Mouse (Mus musculus): ENCODE measurements around the gene Hivep2. TPM values are rescaled to one million over a fixed set of nuclear protein-coding genes. Genes with fewer than 3 reads are reported as not detected.

Gene Hivep2
- total and polyA plus RNA-seq, 2 experiments from 2014 or later: 10.8 to 37.5 TPM

GRCm38 (mm10) chr10:14060302-14060701 lies 94.4 kb downstream of the Hivep2 start:
- H3K27me3 ChIP-seq (ENCODE audit: insufficient read depth, low read length): no peaks in the 10 kb centered on the region
- H3K4me1 ChIP-seq (ENCODE audit: insufficient read depth, low read length): peaks cover 9% of the 10 kb centered on the region
- H3K4me2 ChIP-seq (ENCODE audit: low read depth, low read length, poor library complexity, severe bottlenecking): no peak overlapping the region
- H3K36me3 ChIP-seq (ENCODE audit: insufficient read depth, low read length): no peaks in the 10 kb centered on the region
- H3K27ac ChIP-seq (ENCODE audit: low read depth, low read length): no peak overlapping the region
- no peaks in the 10 kb centered on the region for H3K9me3 ChIP-seq (ENCODE audit: low read length)
- H3K4me3 ChIP-seq (ENCODE audit: low read depth, low read length): no peak overlapping the region
- WGBS: 77% methylated on average over 2 of the region's 2 CpGs
- ATAC-seq (ENCODE audit: low FRiP score) (no peak), DNase-seq (ENCODE audit: low spot score) (no peak)
- no peak overlapping the region for H3K9ac ChIP-seq (replicated peaks; ENCODE audit: low read length, poor library complexity, severe bottlenecking)
- TF ChIP-seq CTCF (IDR thresholded peaks at IDR 0.05): no peak

- no peak for TF ChIP-seq CTCF (IDR thresholded peaks at IDR 0.05)
- no peaks in the 10 kb centered on the region for H3K4me1 ChIP-seq (ENCODE audit: insufficient read depth, low read length)
- H3K9me3 ChIP-seq (ENCODE audit: low read length): no peaks in the 10 kb centered on the region
- ATAC-seq (ENCODE audit: low FRiP score): no peak
- no peaks in the 10 kb centered on the region for H3K27me3 ChIP-seq (ENCODE audit: insufficient read depth, low read length)
- H3K36me3 ChIP-seq (ENCODE audit: insufficient read depth, low read length): no peaks in the 10 kb centered on the region
- no peak overlapping the region for H3K27ac ChIP-seq (ENCODE audit: low read depth, low read length)
- 96% methylated on average over 4 of the region's 4 CpGs for WGBS
- no peak overlapping the region for H3K4me3 ChIP-seq (ENCODE audit: low read depth, low read length)
- H3K9ac ChIP-seq (replicated peaks; ENCODE audit: low read length, poor library complexity, severe bottlenecking): no peak overlapping the region
- H3K4me2 ChIP-seq (ENCODE audit: low read depth, low read length, poor library complexity, severe bottlenecking): no peak overlapping the region
- DNase-seq (ENCODE audit: low spot score): no peak
Observed at GRCm38 (mm10) chr10:14063226-14063625, 97.4 kb downstream of the Hivep2 start.

- H3K4me3 ChIP-seq (ENCODE audit: low read depth, low read length): no peak overlapping the region
- no peaks in the 10 kb centered on the region for H3K9me3 ChIP-seq (ENCODE audit: low read length)
- DNase-seq (ENCODE audit: low spot score): no peak
- no peak overlapping the region for H3K4me2 ChIP-seq (ENCODE audit: low read depth, low read length, poor library complexity, severe bottlenecking)
- H3K9ac ChIP-seq (replicated peaks; ENCODE audit: low read length, poor library complexity, severe bottlenecking): no peak overlapping the region
- no peaks in the 10 kb centered on the region for H3K27me3 ChIP-seq (ENCODE audit: insufficient read depth, low read length)
- no peak overlapping the region for H3K27ac ChIP-seq (ENCODE audit: low read depth, low read length)
- H3K4me1 ChIP-seq (ENCODE audit: insufficient read depth, low read length): no peaks in the 10 kb centered on the region
- WGBS: 82% methylated on average over 15 of the region's 15 CpGs
- H3K36me3 ChIP-seq (ENCODE audit: insufficient read depth, low read length): no peaks in the 10 kb centered on the region
- no peak for TF ChIP-seq CTCF (IDR thresholded peaks at IDR 0.05)
- no peak for ATAC-seq (ENCODE audit: low FRiP score)
Observed at GRCm38 (mm10) chr10:14064759-14065395, 99.0 kb downstream of the Hivep2 start.

GRCm38 (mm10) chr10:14067802-14068201 lies 101.9 kb downstream of the Hivep2 start:
- no peak for DNase-seq (ENCODE audit: low spot score)
- Histone ChIP-seq H3K4me3 (ENCODE audit: low read depth, low read length) (no peak overlapping the region), H3K27me3 (ENCODE audit: insufficient read depth, low read length) (no peaks in the 10 kb centered on the region), H3K4me2 (ENCODE audit: low read depth, low read length, poor library complexity, severe bottlenecking) (no peak overlapping the region), H3K4me1 (ENCODE audit: insufficient read depth, low read length) (no peaks in the 10 kb centered on the region), H3K36me3 (ENCODE audit: insufficient read depth, low read length) (no peaks in the 10 kb centered on the region), H3K27ac (ENCODE audit: low read depth, low read length) (no peak overlapping the region), H3K9ac (replicated peaks; ENCODE audit: low read length, poor library complexity, severe bottlenecking) (no peak overlapping the region), H3K9me3 (ENCODE audit: low read length) (no peaks in the 10 kb centered on the region)
- no peak for ATAC-seq (ENCODE audit: low FRiP score)
- 83% methylated on average over 4 of the region's 4 CpGs for WGBS
- TF ChIP-seq CTCF (IDR thresholded peaks at IDR 0.05): no peak

GRCm38 (mm10) chr10:14070498-14071079 lies 104.7 kb downstream of the Hivep2 start:
- no peaks in the 10 kb centered on the region for H3K9me3 ChIP-seq (ENCODE audit: low read length)
- DNase-seq (ENCODE audit: low spot score): no peak

GRCm38 (mm10) chr10:14072504-14072903 lies 106.6 kb downstream of the Hivep2 start:
- DNase-seq (ENCODE audit: low spot score): no peak
- Histone ChIP-seq H3K9me3 (ENCODE audit: low read length) (no peaks in the 10 kb centered on the region), H3K4me3 (ENCODE audit: low read depth, low read length) (no peak overlapping the region), H3K4me1 (ENCODE audit: insufficient read depth, low read length) (no peaks in the 10 kb centered on the region), H3K4me2 (ENCODE audit: low read depth, low read length, poor library complexity, severe bottlenecking) (no peak overlapping the region), H3K27me3 (ENCODE audit: insufficient read depth, low read length) (no peaks in the 10 kb centered on the region), H3K27ac (ENCODE audit: low read depth, low read length) (no peak overlapping the region), H3K36me3 (ENCODE audit: insufficient read depth, low read length) (no peaks in the 10 kb centered on the region), H3K9ac (replicated peaks; ENCODE audit: low read length, poor library complexity, severe bottlenecking) (no peak overlapping the region)
- no peak for ATAC-seq (ENCODE audit: low FRiP score)
- 76% methylated on average over 3 of the region's 3 CpGs for WGBS
- no peak for TF ChIP-seq CTCF (IDR thresholded peaks at IDR 0.05)

More at GRCm38 (mm10) chr10:14070498-14071079, 104.7 kb downstream of the Hivep2 start:
- H3K27me3 ChIP-seq (ENCODE audit: insufficient read depth, low read length): no peaks in the 10 kb centered on the region
- H3K27ac ChIP-seq (ENCODE audit: low read depth, low read length): no peak overlapping the region
- ATAC-seq (ENCODE audit: low FRiP score): no peak
- no peak overlapping the region for H3K9ac ChIP-seq (replicated peaks; ENCODE audit: low read length, poor library complexity, severe bottlenecking)
- WGBS: 88% methylated on average over 5 of the region's 5 CpGs
- no peak overlapping the region for H3K4me3 ChIP-seq (ENCODE audit: low read depth, low read length)
- no peaks in the 10 kb centered on the region for H3K36me3 ChIP-seq (ENCODE audit: insufficient read depth, low read length)
- no peak overlapping the region for H3K4me2 ChIP-seq (ENCODE audit: low read depth, low read length, poor library complexity, severe bottlenecking)
- no peaks in the 10 kb centered on the region for H3K4me1 ChIP-seq (ENCODE audit: insufficient read depth, low read length)
- no peak for TF ChIP-seq CTCF (IDR thresholded peaks at IDR 0.05)
